Mouse (Mus musculus): ENCODE data around the gene Swi5.

DNA sequence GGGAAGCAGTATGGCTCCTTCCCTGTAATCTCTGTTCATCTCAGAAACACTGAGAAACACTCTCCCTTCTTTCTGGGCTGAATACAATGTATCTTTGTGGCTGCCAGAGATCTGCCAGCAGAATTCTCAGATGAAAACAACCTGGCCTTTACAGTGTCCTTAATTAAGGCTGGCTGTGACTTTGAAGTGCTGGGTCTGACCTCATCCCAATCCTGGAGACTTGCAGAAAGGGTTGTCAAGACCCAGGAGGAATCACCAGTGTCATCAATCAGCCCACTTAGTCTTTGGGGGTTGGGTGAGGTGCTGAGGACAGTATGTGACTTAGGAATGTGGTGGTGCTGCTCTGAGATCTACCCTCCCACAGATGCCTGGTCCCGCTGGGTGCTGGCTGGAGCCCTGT lies 34.5 kb downstream of the Swi5 start:
- TF ChIP-seq GATA1 (IDR thresholded peaks at IDR 0.05; ENCODE audit: low read length) = no peak
- TF ChIP-seq TAL1 (IDR thresholded peaks at IDR 0.05; ENCODE audit: low read length) = no peak
